Mouse (Mus musculus): ENCODE results near the gene Grik1. TPM values are rescaled to one million over a fixed set of nuclear protein-coding genes. Genes with fewer than 3 reads are reported as not detected.

Grik1 gene
- total RNA-seq, 1 experiment from 2014 or later = not detected

GRCm38 (mm10) chr16:87917157-87917546 lies 372.9 kb downstream of the Grik1 start:
- ATAC-seq (replicated peaks; ENCODE audit: insufficient number of reproducible peaks, low FRiP score, low TSS enrichment, poor library complexity, severe bottlenecking) = no peak

- ATAC-seq (replicated peaks; ENCODE audit: insufficient number of reproducible peaks, low FRiP score, low TSS enrichment, poor library complexity, severe bottlenecking) = no peak
Measured at GRCm38 (mm10) chr16:87916209-87917156, 373.6 kb downstream of the Grik1 start.

GRCm38 (mm10) chr16:87915156-87915555 lies 374.9 kb downstream of the Grik1 start:
- ATAC-seq (replicated peaks; ENCODE audit: insufficient number of reproducible peaks, low FRiP score, low TSS enrichment, poor library complexity, severe bottlenecking) = no peak

GRCm38 (mm10) chr16:87913781-87914180 lies 376.3 kb downstream of the Grik1 start:
- ATAC-seq (replicated peaks; ENCODE audit: insufficient number of reproducible peaks, low FRiP score, low TSS enrichment, poor library complexity, severe bottlenecking) = no peak

- ATAC-seq (replicated peaks; ENCODE audit: insufficient number of reproducible peaks, low FRiP score, low TSS enrichment, poor library complexity, severe bottlenecking) = no peak
Measured at GRCm38 (mm10) chr16:87911201-87911600, 378.9 kb downstream of the Grik1 start.

GRCm38 (mm10) chr16:87902049-87902448 lies 388.0 kb downstream of the Grik1 start:
- ATAC-seq (replicated peaks; ENCODE audit: insufficient number of reproducible peaks, low FRiP score, low TSS enrichment, poor library complexity, severe bottlenecking) = no peak

- no peak for ATAC-seq (replicated peaks; ENCODE audit: insufficient number of reproducible peaks, low FRiP score, low TSS enrichment, poor library complexity, severe bottlenecking)
Measured at GRCm38 (mm10) chr16:87901189-87901588, 388.9 kb downstream of the Grik1 start.

- ATAC-seq (replicated peaks; ENCODE audit: insufficient number of reproducible peaks, low FRiP score, low TSS enrichment, poor library complexity, severe bottlenecking) = no peak
Measured at GRCm38 (mm10) chr16:87875927-87876326, 414.1 kb downstream of the Grik1 start.

GRCm38 (mm10) chr16:87864526-87864925 lies 425.5 kb downstream of the Grik1 start:
- no peak for ATAC-seq (replicated peaks; ENCODE audit: insufficient number of reproducible peaks, low FRiP score, low TSS enrichment, poor library complexity, severe bottlenecking)

GRCm38 (mm10) chr16:87861722-87862121 lies 428.3 kb downstream of the Grik1 start:
- no peak for ATAC-seq (replicated peaks; ENCODE audit: insufficient number of reproducible peaks, low FRiP score, low TSS enrichment, poor library complexity, severe bottlenecking)

- no peak for ATAC-seq (replicated peaks; ENCODE audit: insufficient number of reproducible peaks, low FRiP score, low TSS enrichment, poor library complexity, severe bottlenecking)
Measured at GRCm38 (mm10) chr16:87853451-87854085, 436.5 kb downstream of the Grik1 start.

GRCm38 (mm10) chr16:87851550-87851949 lies 438.5 kb downstream of the Grik1 start:
- no peak for ATAC-seq (replicated peaks; ENCODE audit: insufficient number of reproducible peaks, low FRiP score, low TSS enrichment, poor library complexity, severe bottlenecking)

GRCm38 (mm10) chr16:87848799-87849198 lies 441.3 kb downstream of the Grik1 start:
- no peak for ATAC-seq (replicated peaks; ENCODE audit: insufficient number of reproducible peaks, low FRiP score, low TSS enrichment, poor library complexity, severe bottlenecking)

Other genes with a start within 250 kb of the Grik1 start
- not detected in 3 replicates for gene Cldn17, start 216.7 kb upstream of the Grik1 start, total RNA-seq (2017)